Mouse (Mus musculus): Measurements from ENCODE around the gene Ccdc34. TPM values are rescaled to one million over a fixed set of nuclear protein-coding genes. Genes with fewer than 3 reads are reported as not detected.
A peak's percentile ranks its signal among the peaks of the same experiment; 100 is the strongest.

Gene Ccdc34
- polyA plus RNA-seq, 1 experiment from 2014 or later, result 39.5 TPM

- no peaks in the 10 kb centered on the region for H3K4me1 ChIP-seq (ENCODE audit: insufficient read depth)
- no peak overlapping the region for H3K27ac ChIP-seq (ENCODE audit: low read depth)
- peaks cover 37% of the 10 kb centered on the region for H3K27me3 ChIP-seq (ENCODE audit: insufficient read depth, low read length)
- no peak overlapping the region for H3K4me2 ChIP-seq
- DNase-seq, result peak; percentile 20
- no peaks in the 10 kb centered on the region for H3K9me3 ChIP-seq (ENCODE audit: low read depth, low read length)
- H3K9ac ChIP-seq, result no peak overlapping the region
- H3K4me3 ChIP-seq (ENCODE audit: low read depth, low read length), result no peak overlapping the region
- peak; percentile 41; the same call in 1 of the 2 replicates for ATAC-seq (ENCODE audit: insufficient read depth)
- no peak for TF ChIP-seq CTCF (IDR thresholded peaks at IDR 0.05; ENCODE audit: low read depth)
- no peaks in the 10 kb centered on the region for H3K36me3 ChIP-seq (ENCODE audit: insufficient read depth)
- 21% methylated on average over 6 of the region's 6 CpGs for WGBS
Measured at GRCm38 (mm10) chr2:110186427-110186980, 168.9 kb downstream of the Ccdc34 start.

GRCm38 (mm10) chr2:110188696-110189397, 171.2 kb downstream of the Ccdc34 start:
- 78% methylated on average over 4 of the region's 4 CpGs for WGBS
- Histone ChIP-seq H3K27ac (ENCODE audit: low read depth) (no peak overlapping the region), H3K27me3 (ENCODE audit: insufficient read depth, low read length) (peaks cover 24% of the 10 kb centered on the region)

GRCm38 (mm10) chr2:110190416-110190815, 172.8 kb downstream of the Ccdc34 start:
- no peak overlapping the region for H3K27ac ChIP-seq (ENCODE audit: low read depth)
- WGBS, result 88% methylated on average over 2 of the region's 2 CpGs
- DNase-seq, result no peak
- no peak for ATAC-seq (ENCODE audit: insufficient read depth)
- H3K4me3 ChIP-seq (ENCODE audit: low read depth, low read length), result no peak overlapping the region
- H3K27me3 ChIP-seq (ENCODE audit: insufficient read depth, low read length), result peaks cover 29% of the 10 kb centered on the region
- H3K36me3 ChIP-seq (ENCODE audit: insufficient read depth), result no peaks in the 10 kb centered on the region
- H3K9me3 ChIP-seq (ENCODE audit: low read depth, low read length), result no peaks in the 10 kb centered on the region
- no peak overlapping the region for H3K9ac ChIP-seq
- H3K4me2 ChIP-seq, result no peak overlapping the region
- no peaks in the 10 kb centered on the region for H3K4me1 ChIP-seq (ENCODE audit: insufficient read depth)
- TF ChIP-seq CTCF (IDR thresholded peaks at IDR 0.05; ENCODE audit: low read depth), result no peak

More at GRCm38 (mm10) chr2:110188696-110189397, 171.2 kb downstream of the Ccdc34 start:
- Histone ChIP-seq H3K4me2 (no peak overlapping the region), H3K36me3 (ENCODE audit: insufficient read depth) (no peaks in the 10 kb centered on the region), H3K4me1 (ENCODE audit: insufficient read depth) (no peaks in the 10 kb centered on the region), H3K4me3 (ENCODE audit: low read depth, low read length) (no peak overlapping the region), H3K9me3 (ENCODE audit: low read depth, low read length) (no peaks in the 10 kb centered on the region), H3K9ac (no peak overlapping the region)
- DNase-seq, result no peak
- no peak for ATAC-seq (ENCODE audit: insufficient read depth)
- TF ChIP-seq CTCF (IDR thresholded peaks at IDR 0.05; ENCODE audit: low read depth), result no peak

DNA sequence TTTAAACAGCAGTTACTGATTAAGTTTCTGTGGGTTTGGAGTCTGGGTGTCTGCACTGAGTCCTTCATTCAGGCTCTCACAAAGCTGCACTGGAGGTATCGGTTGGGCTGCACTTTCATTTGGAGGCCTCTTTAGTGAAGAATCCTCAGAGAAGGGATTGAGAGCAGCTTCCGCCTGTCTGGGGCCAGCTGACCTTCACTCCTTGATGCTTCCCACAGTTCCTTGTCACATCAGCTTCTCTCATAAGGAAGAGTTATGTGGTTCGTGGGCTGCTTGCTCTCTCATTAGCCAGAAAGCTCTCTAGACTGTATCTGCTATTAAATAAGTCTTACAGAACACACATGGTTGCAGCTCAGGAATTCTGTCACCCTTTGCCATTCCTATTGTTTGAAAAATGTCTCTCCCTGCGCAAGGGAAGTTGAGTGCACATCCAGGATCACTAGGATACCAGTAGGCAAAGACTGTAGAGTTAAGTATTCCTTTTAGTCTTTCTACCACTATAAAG, 173.6 kb downstream of the Ccdc34 start:
- H3K36me3 ChIP-seq (ENCODE audit: insufficient read depth), result no peaks in the 10 kb centered on the region
- no peak overlapping the region for H3K27ac ChIP-seq (ENCODE audit: low read depth)
- no peaks in the 10 kb centered on the region for H3K4me1 ChIP-seq (ENCODE audit: insufficient read depth)
- DNase-seq, result no peak
- no peak overlapping the region for H3K4me3 ChIP-seq (ENCODE audit: low read depth, low read length)
- TF ChIP-seq CTCF (IDR thresholded peaks at IDR 0.05; ENCODE audit: low read depth), result no peak
- H3K27me3 ChIP-seq (ENCODE audit: insufficient read depth, low read length), result peaks cover 29% of the 10 kb centered on the region
- H3K9ac ChIP-seq, result no peak overlapping the region
- H3K4me2 ChIP-seq, result no peak overlapping the region
- 57% methylated on average over 4 of the region's 4 CpGs for WGBS
- H3K9me3 ChIP-seq (ENCODE audit: low read depth, low read length), result no peaks in the 10 kb centered on the region
- no peak for ATAC-seq (ENCODE audit: insufficient read depth)

GRCm38 (mm10) chr2:110191965-110192701, 174.5 kb downstream of the Ccdc34 start:
- DNase-seq (peak; percentile 88), ATAC-seq (ENCODE audit: insufficient read depth) (peak; percentile 87)
- Histone ChIP-seq H3K4me3 (ENCODE audit: low read depth, low read length) (no peak overlapping the region), H3K27ac (ENCODE audit: low read depth) (peak overlapping the region; percentile 38; the same call in 1 of the 2 replicates), H3K9me3 (ENCODE audit: low read depth, low read length) (no peaks in the 10 kb centered on the region), H3K36me3 (ENCODE audit: insufficient read depth) (no peaks in the 10 kb centered on the region), H3K4me2 (peak overlapping the region; percentile 34), H3K27me3 (ENCODE audit: insufficient read depth, low read length) (peaks cover 24% of the 10 kb centered on the region), H3K4me1 (ENCODE audit: insufficient read depth) (no peaks in the 10 kb centered on the region), H3K9ac (no peak overlapping the region)
- no peak for TF ChIP-seq CTCF (IDR thresholded peaks at IDR 0.05; ENCODE audit: low read depth)
- 28% methylated on average over 15 of the region's 15 CpGs for WGBS

GRCm38 (mm10) chr2:110192702-110193312, 175.2 kb downstream of the Ccdc34 start:
- peaks cover 24% of the 10 kb centered on the region for H3K27me3 ChIP-seq (ENCODE audit: insufficient read depth, low read length)
- no peak overlapping the region for H3K4me3 ChIP-seq (ENCODE audit: low read depth, low read length)
- peak; percentile 73 for ATAC-seq (ENCODE audit: insufficient read depth)
- peak; percentile 17 for DNase-seq
- 22% methylated on average over 3 of the region's 3 CpGs for WGBS
- no peak for TF ChIP-seq CTCF (IDR thresholded peaks at IDR 0.05; ENCODE audit: low read depth)
- H3K27ac ChIP-seq (ENCODE audit: low read depth), result no peak overlapping the region
- no peaks in the 10 kb centered on the region for H3K9me3 ChIP-seq (ENCODE audit: low read depth, low read length)
- peak overlapping the region; percentile 34 for H3K4me2 ChIP-seq
- H3K9ac ChIP-seq, result no peak overlapping the region
- H3K4me1 ChIP-seq (ENCODE audit: insufficient read depth), result no peaks in the 10 kb centered on the region
- H3K36me3 ChIP-seq (ENCODE audit: insufficient read depth), result no peaks in the 10 kb centered on the region
